Mouse (Mus musculus): ENCODE measurements around the gene Prn. TPM values are rescaled to one million over a fixed set of nuclear protein-coding genes. Genes with fewer than 3 reads are reported as not detected.

The Prn gene
- polyA plus RNA-seq, 1 experiment from 2014 or later, result not detected

- H3K9me3 ChIP-seq (replicated peaks), result no peaks in the 10 kb centered on the region
- H3K36me3 ChIP-seq, result peaks cover 13% of the 10 kb centered on the region; the same call in 1 of the 2 replicates
- H3K4me2 ChIP-seq, result no peak overlapping the region
- H3K9ac ChIP-seq, result no peak overlapping the region
- H3K4me1 ChIP-seq (replicated peaks), result peaks cover 23% of the 10 kb centered on the region
- no peaks in the 10 kb centered on the region for H3K27me3 ChIP-seq
- H3K27ac ChIP-seq, result no peak overlapping the region
- H3K4me3 ChIP-seq, result no peak overlapping the region
- 81% methylated on average over 12 of the region's 12 CpGs for WGBS
- ATAC-seq (replicated peaks; ENCODE audit: insufficient number of reproducible peaks, insufficient read depth, low FRiP score, low read depth), result no peak
Measured at GRCm38 (mm10) chr2:131995742-131996141, 86.0 kb downstream of the Prn start.

- no peak overlapping the region for H3K4me2 ChIP-seq
- no peak overlapping the region for H3K27ac ChIP-seq
- H3K9ac ChIP-seq, result no peak overlapping the region
- no peaks in the 10 kb centered on the region for H3K9me3 ChIP-seq (replicated peaks)
- peaks cover 13% of the 10 kb centered on the region; the same call in 1 of the 2 replicates for H3K36me3 ChIP-seq
- H3K4me3 ChIP-seq, result no peak overlapping the region
- H3K4me1 ChIP-seq (replicated peaks), result peaks cover 23% of the 10 kb centered on the region
- H3K27me3 ChIP-seq, result no peaks in the 10 kb centered on the region
- no peak for ATAC-seq (replicated peaks; ENCODE audit: insufficient number of reproducible peaks, insufficient read depth, low FRiP score, low read depth)
- 67% methylated on average over 7 of the region's 7 CpGs for WGBS
Measured at GRCm38 (mm10) chr2:131996369-131996768, 86.6 kb downstream of the Prn start.

GRCm38 (mm10) chr2:131997356-131997755 lies 87.6 kb downstream of the Prn start:
- no peak overlapping the region for H3K4me2 ChIP-seq
- ATAC-seq (replicated peaks; ENCODE audit: insufficient number of reproducible peaks, insufficient read depth, low FRiP score, low read depth), result no peak
- H3K4me3 ChIP-seq, result no peak overlapping the region
- H3K27ac ChIP-seq, result no peak overlapping the region
- H3K4me1 ChIP-seq (replicated peaks), result peaks cover 20% of the 10 kb centered on the region
- H3K9me3 ChIP-seq (replicated peaks), result no peaks in the 10 kb centered on the region
- 23% methylated on average over 5 of the region's 5 CpGs for WGBS
- no peak overlapping the region for H3K9ac ChIP-seq
- H3K27me3 ChIP-seq, result no peaks in the 10 kb centered on the region
- peaks cover 13% of the 10 kb centered on the region; the same call in 1 of the 2 replicates for H3K36me3 ChIP-seq

GRCm38 (mm10) chr2:132001696-132002334 lies 92.1 kb downstream of the Prn start:
- H3K27me3 ChIP-seq, result no peaks in the 10 kb centered on the region
- H3K4me3 ChIP-seq, result no peak overlapping the region
- no peak overlapping the region for H3K4me2 ChIP-seq
- H3K36me3 ChIP-seq, result peaks cover 5% of the 10 kb centered on the region; the same call in 1 of the 2 replicates
- no peak for ATAC-seq (replicated peaks; ENCODE audit: insufficient number of reproducible peaks, insufficient read depth, low FRiP score, low read depth)
- 58% methylated on average over 13 of the region's 13 CpGs for WGBS
- no peak overlapping the region for H3K27ac ChIP-seq
- H3K9me3 ChIP-seq (replicated peaks), result no peaks in the 10 kb centered on the region
- no peak overlapping the region for H3K9ac ChIP-seq
- peaks cover 19% of the 10 kb centered on the region for H3K4me1 ChIP-seq (replicated peaks)

DNA sequence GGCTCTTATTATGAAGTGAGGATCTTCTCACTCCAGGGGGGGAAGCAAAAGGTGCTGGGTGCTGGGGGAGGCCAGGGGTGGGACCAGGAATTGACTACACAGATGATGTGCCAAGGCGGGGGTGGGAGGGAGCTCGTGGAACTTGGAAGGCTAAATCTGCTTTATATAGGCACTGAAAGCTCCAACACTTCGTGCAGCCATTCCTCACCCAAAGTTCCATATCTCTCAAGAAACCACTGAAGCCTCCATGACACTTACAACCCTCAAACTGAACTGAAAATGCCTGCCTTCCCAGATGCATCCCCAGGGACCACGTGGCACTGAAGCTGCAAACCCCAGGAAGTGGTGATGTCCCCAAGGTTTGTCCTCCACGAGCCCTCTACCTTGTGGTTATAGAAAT lies 94.2 kb downstream of the Prn start:
- Histone ChIP-seq H3K4me2 (no peak overlapping the region), H3K9me3 (replicated peaks) (no peaks in the 10 kb centered on the region), H3K9ac (no peak overlapping the region), H3K27me3 (no peaks in the 10 kb centered on the region), H3K36me3 (no peaks in the 10 kb centered on the region; the same call in 1 of the 2 replicates), H3K27ac (no peak overlapping the region), H3K4me1 (replicated peaks) (peaks cover 25% of the 10 kb centered on the region), H3K4me3 (no peak overlapping the region)
- 68% methylated on average over 5 of the region's 5 CpGs for WGBS
- no peak for ATAC-seq (replicated peaks; ENCODE audit: insufficient number of reproducible peaks, insufficient read depth, low FRiP score, low read depth)

DNA sequence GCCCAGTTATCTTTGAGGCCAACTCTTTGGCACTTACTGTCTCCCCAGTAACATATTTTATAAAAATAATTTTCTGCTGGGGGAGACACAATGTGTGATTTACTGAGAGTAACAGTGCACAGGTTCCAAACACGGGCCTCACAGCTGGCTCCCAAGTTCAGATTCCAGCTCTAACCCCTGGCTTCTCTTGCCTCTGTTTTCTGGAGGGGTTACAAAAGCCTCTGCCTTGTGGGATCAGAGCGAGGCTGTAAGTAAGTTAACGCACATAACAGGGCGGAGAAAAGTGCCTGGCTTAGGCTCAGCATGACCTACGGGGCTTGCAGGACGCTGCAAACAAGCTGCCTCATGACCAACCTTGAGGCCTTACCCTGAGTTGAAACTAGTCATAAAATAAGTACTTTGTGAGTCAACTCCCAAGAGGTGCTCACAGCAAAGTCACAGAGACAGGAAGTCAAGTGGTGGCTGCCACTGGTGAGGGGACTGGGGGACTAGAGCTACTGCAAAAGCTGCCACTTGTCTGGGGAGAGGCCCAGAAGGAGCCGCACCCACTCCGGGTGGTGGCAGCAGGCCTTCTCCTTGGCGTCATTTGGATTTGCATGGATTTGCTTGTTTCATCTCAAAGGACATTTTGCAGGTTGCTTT lies 94.9 kb downstream of the Prn start:
- Histone ChIP-seq H3K36me3 (no peaks in the 10 kb centered on the region), H3K4me1 (replicated peaks) (peaks cover 25% of the 10 kb centered on the region), H3K27me3 (no peaks in the 10 kb centered on the region), H3K27ac (no peak overlapping the region), H3K9me3 (replicated peaks) (no peaks in the 10 kb centered on the region), H3K9ac (no peak overlapping the region), H3K4me2 (no peak overlapping the region), H3K4me3 (no peak overlapping the region)
- 84% methylated on average over 9 of the region's 9 CpGs for WGBS
- no peak for ATAC-seq (replicated peaks; ENCODE audit: insufficient number of reproducible peaks, insufficient read depth, low FRiP score, low read depth)

- no peak overlapping the region for H3K4me2 ChIP-seq
- H3K27ac ChIP-seq, result no peak overlapping the region
- ATAC-seq (replicated peaks; ENCODE audit: insufficient number of reproducible peaks, insufficient read depth, low FRiP score, low read depth), result no peak
- H3K27me3 ChIP-seq, result no peaks in the 10 kb centered on the region
- H3K9me3 ChIP-seq (replicated peaks), result no peaks in the 10 kb centered on the region
- peaks cover 25% of the 10 kb centered on the region for H3K4me1 ChIP-seq (replicated peaks)
- H3K4me3 ChIP-seq, result no peak overlapping the region
- no peak overlapping the region for H3K9ac ChIP-seq
- 79% methylated on average over 4 of the region's 4 CpGs for WGBS
- H3K36me3 ChIP-seq, result no peaks in the 10 kb centered on the region
Measured at GRCm38 (mm10) chr2:132005445-132005844, 95.7 kb downstream of the Prn start.

Other genes starting within 250 kb of the Prn start
- gene Erv3, start 50.2 kb upstream of the Prn start, polyA plus RNA-seq (2015; fragmentation: Nextera tagmentation; extraction: Ambion mirVana), result not detected in 2 replicates
- gene Prnp, start within 50 bp of the Prn start, polyA plus RNA-seq (2015; fragmentation: Nextera tagmentation; extraction: Ambion mirVana), result 95.1 and 106 TPM in 2 replicates
- gene Prnd, start 40.9 kb downstream of the Prn start, polyA plus RNA-seq (2015; fragmentation: Nextera tagmentation; extraction: Ambion mirVana), result 25.9 and 28.0 TPM in 2 replicates
- gene Rassf2, start 120.3 kb downstream of the Prn start, polyA plus RNA-seq (2015; fragmentation: Nextera tagmentation; extraction: Ambion mirVana), result 9.2 and 13.9 TPM in 2 replicates
- 7.8 and 11.1 TPM in 2 replicates for gene Slc23a2, start 235.2 kb downstream of the Prn start, polyA plus RNA-seq (2015; fragmentation: Nextera tagmentation; extraction: Ambion mirVana)

All from heart, embryonic 15.5 days (tissue).